Mouse (Mus musculus) embryonic facial prominence, embryonic 13.5 days (tissue): ENCODE data around the gene Edem1. TPM values are rescaled to one million over a fixed set of nuclear protein-coding genes. Genes with fewer than 3 reads are reported as not detected.

Experiments
- ATAC-seq: fragments of 200-750 bp; cut with Nextera tagmentation; 2 replicates; pipeline ENCODE4 v1.8.0; 2017; ENCODE audit warnings: low read depth; ENCODE audit not compliant: insufficient number of reproducible peaks, insufficient read depth, low FRiP score, low TSS enrichment
- H3K27ac ChIP-seq: fragments of 300-500 bp; sonication (generic); 2 replicates; pipeline ENCODE4 v1.5.1; 2015; ENCODE audit warnings: moderate library complexity, mild to moderate bottlenecking, inconsistent platforms
- H3K27me3 ChIP-seq: fragments of 300-500 bp; sonication (generic); 2 replicates; pipeline ENCODE4 v1.6.1; 2015; ENCODE audit warnings: mild to moderate bottlenecking, inconsistent platforms
- H3K36me3 ChIP-seq: fragments of 300-500 bp; sonication (generic); 2 replicates; pipeline ENCODE4 v1.6.1; 2015; ENCODE audit warnings: mild to moderate bottlenecking, inconsistent platforms
- H3K4me1 ChIP-seq: fragments of 300-500 bp; sonication (generic); 2 replicates; pipeline ENCODE4 v1.6.1; 2015; ENCODE audit warnings: inconsistent platforms
- H3K4me2 ChIP-seq: fragments of 300-500 bp; sonication (generic); 2 replicates; pipeline ENCODE4 v1.6.1; 2015; ENCODE audit warnings: moderate library complexity, mild to moderate bottlenecking, inconsistent platforms
- H3K4me3 ChIP-seq: fragments of 300-500 bp; sonication (generic); 2 replicates; pipeline ENCODE4 v1.5.1; 2015; ENCODE audit warnings: mild to moderate bottlenecking, inconsistent platforms
- H3K9ac ChIP-seq: fragments of 300-500 bp; sonication (generic); 2 replicates; pipeline ENCODE4 v1.6.1; 2015; ENCODE audit warnings: mild to moderate bottlenecking, inconsistent platforms
- H3K9me3 ChIP-seq: fragments of 300-500 bp; sonication (generic); 2 replicates; pipeline ENCODE4 v1.6.1; 2016; ENCODE audit warnings: inconsistent platforms
- WGBS: fragments of 180-500 bp; shearing (Covaris S2); methylation state at CpG from one replicate; pipeline ENCODE4 v1.1.7; 2015; ENCODE audit warnings: mixed read lengths; 5-methylcytosine and 5-hydroxymethylcytosine counted together
- polyA plus RNA-seq: library from polyadenylated mRNA; unstranded; fragments of >200 nt; fragmentation: Nextera tagmentation; extraction: Ambion mirVana; gene quantifications from 2 replicates; pipeline ENCODE4 v1.2.1, GENCODE M21; 2015

Edem1 gene
- polyA plus RNA-seq, 1 experiment from 2014 or later, result 19.5 TPM

DNA sequence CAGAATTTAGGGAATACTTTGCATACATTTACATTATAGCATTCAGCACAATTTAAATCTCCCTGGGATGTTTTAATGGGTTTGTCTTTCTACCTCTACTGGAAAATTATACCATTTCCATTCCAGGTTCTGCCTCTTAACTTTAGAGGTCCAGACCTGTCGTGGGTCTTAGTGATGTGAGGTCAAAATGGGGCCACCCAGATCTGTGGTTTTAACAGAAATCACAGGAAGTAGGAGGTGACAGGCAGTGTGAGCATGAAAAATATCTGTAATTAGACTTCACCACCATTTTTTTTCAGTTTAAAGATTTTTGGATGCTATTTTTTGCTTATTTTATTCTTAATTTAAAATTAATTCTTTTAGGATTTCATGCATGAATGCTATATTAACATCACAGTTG lies 78.1 kb downstream of the Edem1 start:
- Histone ChIP-seq H3K9me3 (no peaks in the 10 kb centered on the region), H3K4me1 (no peaks in the 10 kb centered on the region), H3K4me2 (no peak overlapping the region), H3K9ac (no peak overlapping the region), H3K4me3 (no peak overlapping the region), H3K36me3 (no peaks in the 10 kb centered on the region), H3K27me3 (no peaks in the 10 kb centered on the region), H3K27ac (no peak overlapping the region)
- WGBS, result 44% methylated on average over 1 of the region's 1 CpGs
- no peak for ATAC-seq

Other genes with a start within 250 kb of the Edem1 start
- gene Bhlhe40, start 168.0 kb upstream of the Edem1 start, polyA plus RNA-seq, result 6.2 and 7.7 TPM in 2 replicates
- 63.3 and 70.2 TPM in 2 replicates for gene Arl8b, start 45.5 kb upstream of the Edem1 start, polyA plus RNA-seq